In genomic region chr2:172940799-172941163, GRCm38 (mm10) we compare ENCODE assay signal across 9 mouse cellular contexts. TPM values are rescaled to one million over a fixed set of nuclear protein-coding genes. Genes with fewer than 3 reads are reported as not detected.
DNase-seq lines count a peak whose midpoint lies in the region; ATAC-seq and TF ChIP-seq lines count a peak whose summit lies in the region.
"Had no signal": no experiment of that assay in that cellular context is flagged by ENCODE, and none has a peak within 500 bp of the region (broad histone marks: within the 10 kb centered on the region; RNA-seq: fewer than 3 reads in every experiment).

No protein-coding gene starts in this region.

- H3K27me3 ChIP-seq in liver, adult 2 months (ENCODE audit: control insufficient read depth, insufficient read depth, low read length): peaks cover 5% of the 10 kb centered on the region
- H3K27me3 ChIP-seq in forebrain, embryonic 11.5 days (ENCODE audit: control insufficient read depth, insufficient read depth, low read length): peaks cover 64% of the 10 kb centered on the region
- H3K27me3 ChIP-seq in intestine, postnatal 0 days (replicated peaks; ENCODE audit: control insufficient read depth, insufficient read depth, low read length): no peaks in the 10 kb centered on the region
- H3K27me3 ChIP-seq in neural tube, embryonic 12.5 days (replicated peaks): peaks cover 85% of the 10 kb centered on the region

- no peak for DNase-seq in liver, adult 2 months (ENCODE audit: extremely low read depth, low read depth, low spot score)
- no peak for DNase-seq in liver
- DNase-seq in forebrain, embryonic 11.5 days (ENCODE audit: low spot score): no peak
- DNase-seq in layer of hippocampus, adult 8-10 months (ENCODE audit: low spot score in 2 of 2): no peak
- no peak for DNase-seq in layer of hippocampus, postnatal 14 days (ENCODE audit: low spot score in 2 of 2)
- no peak for DNase-seq in cerebellum, adult 9-10 months

- no peak for TF ChIP-seq POLR2A in liver, adult 2 months (IDR thresholded peaks at IDR 0.05; ENCODE audit: extremely low read depth, insufficient read depth, low read length)

- 2% methylated on average over 13 of the region's 13 CpGs for WGBS in liver, adult 2 months
- under 1% methylated on average over 12 of the region's 13 CpGs for WGBS in forebrain, embryonic 11.5 days
- WGBS in intestine, postnatal 0 days: under 1% methylated on average over 12 of the region's 13 CpGs
- under 1% methylated on average over 13 of the region's 13 CpGs for WGBS in neural tube, embryonic 12.5 days

- no peak overlapping the region for H3K9ac ChIP-seq in liver, adult 2 months (ENCODE audit: low read depth, low read length)
- no peak overlapping the region; the same call in 1 of the 2 replicates for H3K9ac ChIP-seq in forebrain, embryonic 11.5 days (ENCODE audit: low read length)
- peak overlapping the region; percentile 51; the same call in 1 of the 2 replicates for H3K9ac ChIP-seq in intestine, postnatal 0 days (ENCODE audit: low read depth, low read length)
- H3K9ac ChIP-seq in neural tube, embryonic 12.5 days: peak overlapping the region; percentile 58; the same call in 1 of the 2 replicates

- H3K9me3 ChIP-seq in forebrain, embryonic 11.5 days (ENCODE audit: control insufficient read depth, low read length): no peaks in the 10 kb centered on the region
- H3K9me3 ChIP-seq in intestine, postnatal 0 days (ENCODE audit: control insufficient read depth): no peaks in the 10 kb centered on the region
- H3K9me3 ChIP-seq in neural tube, embryonic 12.5 days: no peaks in the 10 kb centered on the region

- no peaks in the 10 kb centered on the region for H3K79me2 ChIP-seq in liver, adult 2 months (ENCODE audit: control insufficient read depth, insufficient read depth, low read length)

- peak; percentile 31 for ATAC-seq in forebrain, embryonic 11.5 days (replicated peaks; ENCODE audit: low FRiP score)
- no peak for ATAC-seq in intestine, postnatal 0 days
- no peak for ATAC-seq in neural tube, embryonic 12.5 days (ENCODE audit: low FRiP score, low read depth)

- no peak overlapping the region for H3K27ac ChIP-seq in liver, adult 2 months (replicated peaks; ENCODE audit: insufficient read depth, low read depth, low read length)
- H3K27ac ChIP-seq in forebrain, embryonic 11.5 days (ENCODE audit: low read depth, low read length): peak overlapping the region; percentile 50; the same call in 1 of the 2 replicates
- H3K27ac ChIP-seq in intestine, postnatal 0 days (ENCODE audit: low read depth, low read length): peak overlapping the region; percentile 83; the same call in 1 of the 2 replicates
- no peak overlapping the region for H3K27ac ChIP-seq in neural tube, embryonic 12.5 days

- no peaks in the 10 kb centered on the region for H3K36me3 ChIP-seq in liver, adult 2 months (ENCODE audit: control insufficient read depth, insufficient read depth, low read length)
- H3K36me3 ChIP-seq in forebrain, embryonic 11.5 days (ENCODE audit: control insufficient read depth, insufficient read depth, low read length): no peaks in the 10 kb centered on the region
- H3K36me3 ChIP-seq in intestine, postnatal 0 days (ENCODE audit: control insufficient read depth, insufficient read depth): no peaks in the 10 kb centered on the region
- no peaks in the 10 kb centered on the region for H3K36me3 ChIP-seq in neural tube, embryonic 12.5 days

- H3K4me2 ChIP-seq in forebrain, embryonic 11.5 days (ENCODE audit: low read depth, low read length, severe bottlenecking): peak overlapping the region; percentile 95
- peak overlapping the region; percentile 94 for H3K4me2 ChIP-seq in intestine, postnatal 0 days (replicated peaks; ENCODE audit: low read depth)
- H3K4me2 ChIP-seq in neural tube, embryonic 12.5 days (replicated peaks): peak overlapping the region; percentile 93

- TF ChIP-seq CTCF in liver, adult 2 months (IDR thresholded peaks at IDR 0.05; ENCODE audit: low read depth, low read length): no peak
- TF ChIP-seq CTCF in intestine, postnatal 0 days (IDR thresholded peaks at IDR 0.05; ENCODE audit: low read depth): no peak

- H3K4me1 ChIP-seq in liver, adult 2 months (ENCODE audit: control insufficient read depth, insufficient read depth, low read length): 0 out of 2 replicates have a peak, but pooled peaks cover 3% of the 10 kb centered on the region
- H3K4me1 ChIP-seq in forebrain, embryonic 11.5 days (replicated peaks; ENCODE audit: control insufficient read depth, insufficient read depth, low read length): peaks cover 16% of the 10 kb centered on the region; the same call in 1 of the 2 replicates
- no peaks in the 10 kb centered on the region for H3K4me1 ChIP-seq in intestine, postnatal 0 days (replicated peaks; ENCODE audit: control insufficient read depth, insufficient read depth, low read length)
- peaks cover 52% of the 10 kb centered on the region for H3K4me1 ChIP-seq in neural tube, embryonic 12.5 days

- H3K4me3 ChIP-seq in liver, adult 2 months (ENCODE audit: insufficient read depth, low read depth, low read length): peak overlapping the region; percentile 63; the same call in 1 of the 2 replicates
- peak overlapping the region; percentile 48 for H3K4me3 ChIP-seq in forebrain, embryonic 11.5 days (ENCODE audit: low read depth, low read length)
- peak overlapping the region; percentile 60 for H3K4me3 ChIP-seq in intestine, postnatal 0 days (ENCODE audit: low read depth, low read length)
- peak overlapping the region; percentile 49 for H3K4me3 ChIP-seq in neural tube, embryonic 12.5 days

RNA-seq across cellular contexts. Expression of gene Bmp7, which starts 0.7 kb away (rescaled TPM):
- total RNA-seq in liver, adult 2 months (2014; rRNA removed): 0.55 and 0.74 TPM in 2 replicates
- polyA plus RNA-seq in liver, adult 2 months (2012; rRNA removed): 1.7 and 2.4 TPM in 2 replicates
- polyA plus RNA-seq in forebrain, embryonic 11.5 days (2014; fragmentation: Nextera tagmentation; extraction: Ambion mirVana): 18.8 and 20.7 TPM in 2 replicates
- 37.6 and 41.1 TPM in 2 replicates for polyA plus RNA-seq in intestine, postnatal 0 days (2015; fragmentation: Nextera tagmentation; extraction: Ambion mirVana)
- 14.8 and 16.3 TPM in 2 replicates for polyA plus RNA-seq in neural tube, embryonic 12.5 days (2016; fragmentation: Nextera tagmentation; extraction: Ambion mirVana)
- total RNA-seq in layer of hippocampus, adult 8-10 months (2022): 1 to 10 TPM; 7.1 to 9.8 (median 8.6) TPM
- total RNA-seq in layer of hippocampus, postnatal 14 days (2021): 1 to 10 TPM; 6.1 to 7.1 TPM
- total RNA-seq: common myeloid progenitor, adult 5-6 weeks had no signal

RNA-seq across cellular contexts. Expression of gene Spo11, which starts 36.7 kb away (rescaled TPM):
- under 0.01 and 0.07 TPM in 2 replicates for total RNA-seq in liver, adult 2 months (2014; rRNA removed)
- not detected in 2 replicates for polyA plus RNA-seq in liver, adult 2 months (2012; rRNA removed)
- polyA plus RNA-seq in forebrain, embryonic 11.5 days (2014; fragmentation: Nextera tagmentation; extraction: Ambion mirVana): 0.47 and 0.71 TPM in 2 replicates
- polyA plus RNA-seq in intestine, postnatal 0 days (2015; fragmentation: Nextera tagmentation; extraction: Ambion mirVana): 0.04 TPM in 1 of 2 replicates, not detected in the other
- polyA plus RNA-seq in neural tube, embryonic 12.5 days (2016; fragmentation: Nextera tagmentation; extraction: Ambion mirVana): 0.22 and 0.27 TPM in 2 replicates
- under 1 TPM in 3 of 4 experiments, not detected in 1; 0.14 to 0.56 (median 0.14) TPM for total RNA-seq in layer of hippocampus, adult 8-10 months (2022)
- total RNA-seq in layer of hippocampus, postnatal 14 days (2021): under 1 TPM in 1 of 2 experiments, not detected in 1; 0.24 TPM

RNA-seq across cellular contexts. Expression of gene Rae1, which starts 59.1 kb away (rescaled TPM):
- 13.1 and 17.8 TPM in 2 replicates for total RNA-seq in liver, adult 2 months (2014; rRNA removed)
- polyA plus RNA-seq in liver, adult 2 months (2012; rRNA removed): 25.3 and 31.9 TPM in 2 replicates
- 147 and 148 TPM in 2 replicates for polyA plus RNA-seq in forebrain, embryonic 11.5 days (2014; fragmentation: Nextera tagmentation; extraction: Ambion mirVana)
- polyA plus RNA-seq in intestine, postnatal 0 days (2015; fragmentation: Nextera tagmentation; extraction: Ambion mirVana): 62.8 and 63.5 TPM in 2 replicates
- polyA plus RNA-seq in neural tube, embryonic 12.5 days (2016; fragmentation: Nextera tagmentation; extraction: Ambion mirVana): 120 and 123 TPM in 2 replicates
- 10 to 100 TPM; 77.5 to 82.0 (median 79.3) TPM for total RNA-seq in layer of hippocampus, adult 8-10 months (2022)
- 10 to 100 TPM; 71.8 to 75.5 TPM for total RNA-seq in layer of hippocampus, postnatal 14 days (2021)

Comparison
In these comparisons a context has a peak if more than half of its experiments do, and no peak if none do; other contexts are left out.
1. H3K27ac ChIP-seq: peak in forebrain, embryonic 11.5 days (single experiment) and intestine, postnatal 0 days (single experiment); none in liver, adult 2 months (single experiment) and neural tube, embryonic 12.5 days (single experiment).
2. H3K9ac ChIP-seq: peak in intestine, postnatal 0 days (single experiment) and neural tube, embryonic 12.5 days (single experiment); none in liver, adult 2 months (single experiment) and forebrain, embryonic 11.5 days (single experiment).
3. Peak in every context shown above with its lines, with median percentiles within 50 percentile points of each other: H3K4me3 ChIP-seq and H3K4me2 ChIP-seq.